Mouse (Mus musculus) left cerebral cortex, postnatal 36 days (tissue): ENCODE measurements around the gene Acsf2. TPM values are rescaled to one million over a fixed set of nuclear protein-coding genes. Genes with fewer than 3 reads are reported as not detected.
A peak's percentile ranks its signal among the peaks of the same experiment; 100 is the strongest.

ENCODE experiments used
- DNase-seq, 2 experiments: peaks; one replicate each; pipeline ENCODE4 v3.0.0; 2021 to 2022; ENCODE audit warnings: low spot score in 2 of 2, mixed read lengths in 1 of 2
- intact Hi-C: fragments of 180-260 bp; cut with DNase I; formaldehyde crosslinking; loops from one replicate; pipeline ENCODE4 v1.15.1; 2025
- total RNA-seq, 2 experiments: library from RNA; stranded (reverse); gene quantifications; 2 replicates each; pipeline ENCODE4 v1.2.3; 2021

The Acsf2 gene
- total RNA-seq, 2 experiments from 2014 or later: 14.8 to 16.7 TPM

- no peak for DNase-seq
- intact Hi-C loops: loop anchor here (2.0 to 5.0 kb wide), 4 partner anchors 63 to 221 kb away; partner anchors contain the start of genes Ankrd40, Lrrc59 and Spata20
Measured at GRCm38 (mm10) chr11:94549691-94550441, 51.8 kb downstream of the Acsf2 start.

GRCm38 (mm10) chr11:94548888-94549690, 52.6 kb downstream of the Acsf2 start, which contains the start of gene Rsad1:
Gene Rsad1 (minus strand): TSS chr11:94549255.
- peak; percentile 95 to 97 for DNase-seq
- intact Hi-C loops: loop anchor here (2.0 to 5.0 kb wide), 4 partner anchors 62 to 220 kb away; partner anchors contain the start of genes Ankrd40, Lrrc59 and Spata20

GRCm38 (mm10) chr11:94548041-94548784, 53.5 kb downstream of the Acsf2 start:
- DNase-seq: no peak
- intact Hi-C loops: loop anchor here (2.0 to 5.0 kb wide), 4 partner anchors 61 to 219 kb away; partner anchors contain the start of genes Ankrd40, Lrrc59 and Spata20

- intact Hi-C loops: loop anchor here (5.0 kb wide), 3 partner anchors 60 to 125 kb away; partner anchors contain the start of genes Lrrc59 and Spata20
- DNase-seq: no peak
Measured at GRCm38 (mm10) chr11:94547271-94547670, 54.4 kb downstream of the Acsf2 start.

GRCm38 (mm10) chr11:94546381-94546780, 55.3 kb downstream of the Acsf2 start:
- DNase-seq: no peak
- intact Hi-C loops: loop anchor here (5.0 kb wide), 3 partner anchors 59 to 124 kb away; partner anchors contain the start of genes Lrrc59 and Spata20

GRCm38 (mm10) chr11:94544422-94544821, 57.2 kb downstream of the Acsf2 start:
- intact Hi-C loops: loop anchor here (5.0 kb wide), 1 partner anchor 202 kb away; no protein-coding TSS in a partner anchor
- DNase-seq: peak; percentile 21 to 45

GRCm38 (mm10) chr11:94543932-94544331, 57.7 kb downstream of the Acsf2 start:
- intact Hi-C loops: loop anchor here (5.0 kb wide), 1 partner anchor 202 kb away; no protein-coding TSS in a partner anchor
- peak; percentile 89 to 92 for DNase-seq

GRCm38 (mm10) chr11:94543344-94543743, 58.3 kb downstream of the Acsf2 start:
- intact Hi-C loops: loop anchor here (5.0 kb wide), 1 partner anchor 201 kb away; no protein-coding TSS in a partner anchor
- no peak for DNase-seq

GRCm38 (mm10) chr11:94542400-94542799, 59.3 kb downstream of the Acsf2 start:
- intact Hi-C loops: loop anchor here (5.0 kb wide), 1 partner anchor 200 kb away; no protein-coding TSS in a partner anchor
- DNase-seq: no peak

GRCm38 (mm10) chr11:94539761-94540160, 61.9 kb downstream of the Acsf2 start:
- intact Hi-C loops: loop anchor here (5.0 kb wide), 1 partner anchor 197 kb away; no protein-coding TSS in a partner anchor
- DNase-seq: no peak

GRCm38 (mm10) chr11:94538733-94539292, 62.9 kb downstream of the Acsf2 start:
- intact Hi-C loops: no loop called here

GRCm38 (mm10) chr11:94533171-94533570, 68.5 kb downstream of the Acsf2 start:
- intact Hi-C loops: no loop called here

More at GRCm38 (mm10) chr11:94538733-94539292, 62.9 kb downstream of the Acsf2 start:
- no peak for DNase-seq

GRCm38 (mm10) chr11:94528879-94529278, 72.8 kb downstream of the Acsf2 start:
- DNase-seq: no peak
- intact Hi-C loops: no loop called here

More at GRCm38 (mm10) chr11:94533171-94533570, 68.5 kb downstream of the Acsf2 start:
- DNase-seq: peak; percentile 32 to 37

GRCm38 (mm10) chr11:94526171-94526879, 75.3 kb downstream of the Acsf2 start:
- intact Hi-C loops: no loop called here
- no peak for DNase-seq

- intact Hi-C loops: no loop called here
- DNase-seq: peak; percentile 68 to 75
Measured at GRCm38 (mm10) chr11:94521219-94521843, 80.3 kb downstream of the Acsf2 start, which contains the start of gene Mycbpap. Gene Mycbpap (minus strand): TSS chr11:94521742.

- intact Hi-C loops: no loop called here
- no peak for DNase-seq
Measured at GRCm38 (mm10) chr11:94513452-94513851, 88.2 kb downstream of the Acsf2 start.

GRCm38 (mm10) chr11:94508976-94509375, 92.7 kb downstream of the Acsf2 start:
- intact Hi-C loops: no loop called here
- no peak for DNase-seq
